Mouse (Mus musculus) liver, embryonic 11.5 days (tissue): ENCODE results near the gene Zfp128. TPM values are rescaled to one million over a fixed set of nuclear protein-coding genes. Genes with fewer than 3 reads are reported as not detected.
"Not testable (repeated sequence)": the region's sequence is repeated elsewhere in the genome, so short reads cannot be mapped to it uniquely, and the experiment has no call there.

Source experiments
- ATAC-seq: fragments of 200-750 bp; cut with Nextera tagmentation; replicated peaks from 2 replicates; pipeline ENCODE4 v1.8.0; 2017; ENCODE audit warnings: moderate number of reproducible peaks, mild to moderate bottlenecking, moderate TSS enrichment, moderate library complexity; ENCODE audit not compliant: low FRiP score
- DNase-seq: peaks from one replicate; pipeline ENCODE4 v3.0.0-alpha.2; 2017; ENCODE audit warnings: low spot score
- H3K27ac ChIP-seq: fragments of 300-500 bp; sonication (generic); 2 replicates; pipeline ENCODE4 v1.5.1; 2014; ENCODE audit warnings: mild to moderate bottlenecking, low read depth, low read length, control low read depth
- H3K27me3 ChIP-seq: fragments of 300-500 bp; sonication (generic); replicated peaks from 2 replicates; pipeline ENCODE4 v1.6.1; 2014; ENCODE audit warnings: low read length, mixed read lengths; ENCODE audit not compliant: control insufficient read depth, insufficient read depth
- H3K36me3 ChIP-seq: fragments of 300-500 bp; sonication (generic); 2 replicates; pipeline ENCODE4 v1.6.1; 2014; ENCODE audit warnings: mild to moderate bottlenecking, low read length, moderate library complexity, mixed read lengths; ENCODE audit not compliant: control insufficient read depth, insufficient read depth
- H3K4me1 ChIP-seq: fragments of 300-500 bp; sonication (generic); replicated peaks from 2 replicates; pipeline ENCODE4 v1.6.1; 2014; ENCODE audit warnings: low read length, mixed read lengths; ENCODE audit not compliant: control insufficient read depth, insufficient read depth
- H3K4me2 ChIP-seq: fragments of 300-500 bp; sonication (generic); 2 replicates; pipeline ENCODE4 v1.6.1; 2014; ENCODE audit warnings: mild to moderate bottlenecking, control low read depth, moderate library complexity
- H3K4me3 ChIP-seq: fragments of 300-500 bp; sonication (generic); 2 replicates; pipeline ENCODE4 v1.5.1; 2014; ENCODE audit warnings: low read depth, low read length, control low read depth
- H3K9ac ChIP-seq: fragments of 300-500 bp; sonication (generic); 2 replicates; pipeline ENCODE4 v1.6.1; 2014; ENCODE audit warnings: low read depth, low read length, control low read depth
- H3K9me3 ChIP-seq: fragments of 300-500 bp; sonication (generic); 2 replicates; pipeline ENCODE4 v1.6.1; 2016; ENCODE audit warnings: low read length, inconsistent platforms, mixed read lengths; ENCODE audit not compliant: control insufficient read depth
- WGBS: fragments of 180-500 bp; shearing (Covaris S2); extraction: QIAGEN DNeasy Blood & Tissue Kit; methylation state at CpG from one replicate; pipeline ENCODE4 v1.1.7; 2014; 5-methylcytosine and 5-hydroxymethylcytosine counted together
- polyA plus RNA-seq: library from polyadenylated mRNA; unstranded; fragments of >200 nt; fragmentation: Nextera tagmentation; extraction: Ambion mirVana; gene quantifications from 2 replicates; pipeline ENCODE4 v1.2.1, GENCODE M21; 2014

Gene Zfp128
- polyA plus RNA-seq, 1 experiment from 2014 or later, result 2.4 TPM

- 4% methylated on average over 19 of the region's 19 CpGs for WGBS
- Histone ChIP-seq H3K9me3 (no peaks in the 10 kb centered on the region), H3K4me3 (peak overlapping the region; percentile 64), H3K36me3 (peaks cover 19% of the 10 kb centered on the region), H3K27me3 (no peaks in the 10 kb centered on the region), H3K4me2 (peak overlapping the region; percentile 83), H3K9ac (peak overlapping the region; percentile 80), H3K4me1 (peaks cover 8% of the 10 kb centered on the region; the same call in 1 of the 2 replicates), H3K27ac (peak overlapping the region; percentile 89)
- peak; percentile 80 for DNase-seq
- ATAC-seq, result peak; percentile 84
These were observed 29.2 kb downstream of the Zfp128 start for GRCm38 (mm10) chr7:12910181-12910668.

- no peaks in the 10 kb centered on the region for H3K9me3 ChIP-seq
- no peak overlapping the region for H3K27ac ChIP-seq
- H3K27me3 ChIP-seq, result no peaks in the 10 kb centered on the region
- peaks cover 8% of the 10 kb centered on the region; the same call in 1 of the 2 replicates for H3K4me1 ChIP-seq
- H3K36me3 ChIP-seq, result no peaks in the 10 kb centered on the region
- H3K4me3 ChIP-seq, result no peak overlapping the region
- DNase-seq (no peak), ATAC-seq (no peak)
- no peak overlapping the region for H3K4me2 ChIP-seq
- H3K9ac ChIP-seq, result no peak overlapping the region
These were observed 32.6 kb downstream of the Zfp128 start for GRCm38 (mm10) chr7:12913556-12913955.

GRCm38 (mm10) chr7:12920495-12920894 is 39.5 kb downstream of the Zfp128 start:
- ATAC-seq, H3K4me3 ChIP-seq, DNase-seq, H3K27me3 ChIP-seq, H3K9ac ChIP-seq, H3K27ac ChIP-seq, H3K9me3 ChIP-seq: not testable (repeated sequence)
- H3K36me3 ChIP-seq, result peaks cover 27% of the 10 kb centered on the region
- H3K4me1 ChIP-seq, result peaks cover 12% of the 10 kb centered on the region
- H3K4me2 ChIP-seq, result peak overlapping the region; percentile 47
- WGBS, result 78% methylated on average over 7 of the region's 8 CpGs

- Histone ChIP-seq H3K9me3 (no peaks in the 10 kb centered on the region), H3K4me2 (peak overlapping the region; percentile 86), H3K27me3 (no peaks in the 10 kb centered on the region), H3K9ac (peak overlapping the region; percentile 90), H3K4me3 (peak overlapping the region; percentile 98), H3K4me1 (peaks cover 12% of the 10 kb centered on the region), H3K36me3 (peaks cover 35% of the 10 kb centered on the region), H3K27ac (peak overlapping the region; percentile 92)
- ATAC-seq, result no peak
- WGBS, result 1% methylated on average over 3 of the region's 3 CpGs
- DNase-seq, result no peak
These were observed 40.3 kb downstream of the Zfp128 start for GRCm38 (mm10) chr7:12921318-12921704.

- Histone ChIP-seq H3K4me3 (peak within 1 kb of the TSS; percentile 98), H3K9me3 (no peaks in the 10 kb centered on the region), H3K36me3 (peaks cover 41% of the 10 kb centered on the region), H3K9ac (peak within 1 kb of the TSS; percentile 99), H3K27me3 (no peaks in the 10 kb centered on the region), H3K4me1 (peaks cover 12% of the 10 kb centered on the region), H3K27ac (peak within 1 kb of the TSS; percentile 92), H3K4me2 (peak within 1 kb of the TSS; percentile 96)
- under 1% methylated on average over 55 of the region's 55 CpGs for WGBS
- DNase-seq, result peak; percentile 93
- ATAC-seq, result peak; percentile 95
These were observed 40.9 kb downstream of the Zfp128 start, which contains the start of gene Rps5 for GRCm38 (mm10) chr7:12921705-12922465. Rps5 (plus strand) TSS chr7:12922290.

GRCm38 (mm10) chr7:12922729-12923128 is 41.8 kb downstream of the Zfp128 start:
- WGBS, result 1% methylated on average over 8 of the region's 8 CpGs

GRCm38 (mm10) chr7:12926316-12926715 is 45.3 kb downstream of the Zfp128 start:
- H3K36me3 ChIP-seq, result peaks cover 44% of the 10 kb centered on the region
- H3K4me2 ChIP-seq, result no peak overlapping the region
- H3K27ac ChIP-seq, result no peak overlapping the region
- 81% methylated on average over 7 of the region's 7 CpGs for WGBS
- peaks cover 4% of the 10 kb centered on the region; the same call in 1 of the 2 replicates for H3K27me3 ChIP-seq
- H3K4me1 ChIP-seq, result peaks cover 19% of the 10 kb centered on the region
- no peak overlapping the region for H3K4me3 ChIP-seq
- no peak overlapping the region for H3K9ac ChIP-seq
- no peaks in the 10 kb centered on the region for H3K9me3 ChIP-seq
- peak; percentile 36 for DNase-seq
- ATAC-seq, result no peak

More at GRCm38 (mm10) chr7:12922729-12923128, 41.8 kb downstream of the Zfp128 start:
- Histone ChIP-seq H3K9me3 (no peaks in the 10 kb centered on the region), H3K4me1 (peaks cover 14% of the 10 kb centered on the region), H3K9ac (peak overlapping the region; percentile 99), H3K4me3 (peak overlapping the region; percentile 98), H3K36me3 (peaks cover 44% of the 10 kb centered on the region), H3K27ac (peak overlapping the region; percentile 77), H3K4me2 (peak overlapping the region; percentile 96), H3K27me3 (no peaks in the 10 kb centered on the region)
- DNase-seq (no peak), ATAC-seq (no peak)

- H3K4me2 ChIP-seq, result peak within 1 kb of the TSS; percentile 74
- ATAC-seq (peak; percentile 13), DNase-seq (peak; percentile 70)
- H3K27ac ChIP-seq, result no peak within 1 kb of the TSS
- peaks cover 19% of the 10 kb centered on the region for H3K4me1 ChIP-seq
- peak within 1 kb of the TSS; percentile 40 for H3K4me3 ChIP-seq
- peaks cover 44% of the 10 kb centered on the region for H3K36me3 ChIP-seq
- peak within 1 kb of the TSS; percentile 53 for H3K9ac ChIP-seq
- 20% methylated on average over 8 of the region's 8 CpGs for WGBS
- no peaks in the 10 kb centered on the region for H3K9me3 ChIP-seq
- H3K27me3 ChIP-seq, result peaks cover 4% of the 10 kb centered on the region; the same call in 1 of the 2 replicates
These were observed 46.3 kb downstream of the Zfp128 start, which contains the start of gene Rnf225 for GRCm38 (mm10) chr7:12927191-12927680. Rnf225 (plus strand) TSS chr7:12927416.
